Mouse (Mus musculus): Measurements from ENCODE around the gene Dlg2. TPM values are rescaled to one million over a fixed set of nuclear protein-coding genes. Genes with fewer than 3 reads are reported as not detected.

Gene Dlg2
- total and polyA plus RNA-seq, 3 experiments = 0.49 to 0.68 TPM; not detected in 1

DNA sequence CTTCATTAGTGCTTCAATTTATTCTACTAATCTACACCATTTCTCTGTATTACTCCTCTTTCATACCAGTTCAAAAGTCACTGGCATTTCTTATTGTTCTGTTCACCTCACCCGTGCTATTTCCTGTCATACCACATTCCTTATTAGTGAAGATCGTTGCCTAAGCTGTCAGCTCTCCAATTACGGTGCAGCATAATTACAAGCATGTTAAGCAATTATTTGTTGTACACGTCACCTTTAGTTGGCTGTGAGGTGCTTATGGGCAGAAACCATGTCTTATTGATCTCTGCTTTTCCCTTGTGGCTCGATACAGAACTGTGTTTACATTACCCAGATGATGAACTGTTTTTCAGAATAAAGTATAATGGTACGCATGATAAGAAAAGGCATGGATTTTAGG, 174.7 kb downstream of the Dlg2 start:
- Histone ChIP-seq H3K36me3 (replicated peaks) (no peaks in the 10 kb centered on the region), H3K27me3 (ENCODE audit: insufficient read depth, low read length) (no peaks in the 10 kb centered on the region), H3K9me3 (replicated peaks) (no peaks in the 10 kb centered on the region), H3K4me1 (ENCODE audit: insufficient read depth, low read depth, low read length) (no peaks in the 10 kb centered on the region), H3K4me3 (ENCODE audit: low read depth, low read length) (no peak overlapping the region)
- DNase-seq (ENCODE audit: low spot score) (no peak), ATAC-seq (ENCODE audit: extremely low read depth, insufficient number of reproducible peaks, low FRiP score, poor library complexity, severe bottlenecking) (no peak)
- TF ChIP-seq TAL1 (conservative IDR thresholded peaks at IDR 0.05; ENCODE audit: low read depth, low read length) = no peak
- no peak for TF ChIP-seq POLR2AphosphoS5 (IDR thresholded peaks at IDR 0.05; ENCODE audit: insufficient replicate concordance, low read depth, low read length)

DNA sequence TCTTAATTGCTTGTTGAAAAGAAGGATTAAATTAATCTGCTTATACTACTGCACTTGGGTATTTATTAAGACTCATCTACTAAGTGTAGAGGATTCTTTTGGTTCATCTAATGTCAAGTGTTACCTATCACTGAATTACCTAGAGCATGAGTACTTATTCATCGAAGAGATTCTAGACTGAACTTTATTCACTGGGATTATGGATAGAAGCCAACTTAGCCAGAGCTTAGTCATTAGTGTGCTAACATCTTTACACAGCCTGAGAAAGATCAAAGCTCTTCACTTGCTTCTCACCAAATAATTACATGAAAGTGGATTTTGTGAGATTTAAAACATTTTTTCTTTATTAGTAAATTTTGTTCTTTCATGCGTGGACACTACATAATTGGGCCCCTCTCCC, 175.1 kb downstream of the Dlg2 start:
- H3K9me3 ChIP-seq (replicated peaks) = no peaks in the 10 kb centered on the region
- no peak overlapping the region for H3K4me3 ChIP-seq (ENCODE audit: low read depth, low read length)
- H3K27me3 ChIP-seq (ENCODE audit: insufficient read depth, low read length) = no peaks in the 10 kb centered on the region
- TF ChIP-seq TAL1 (conservative IDR thresholded peaks at IDR 0.05; ENCODE audit: low read depth, low read length) = no peak
- no peak for TF ChIP-seq POLR2AphosphoS5 (IDR thresholded peaks at IDR 0.05; ENCODE audit: insufficient replicate concordance, low read depth, low read length)
- no peak for TF ChIP-seq GATA2 (IDR thresholded peaks at IDR 0.05; ENCODE audit: borderline replicate concordance, low read depth, low read length)
- DNase-seq (ENCODE audit: low spot score) (no peak), ATAC-seq (ENCODE audit: extremely low read depth, insufficient number of reproducible peaks, low FRiP score, poor library complexity, severe bottlenecking) (no peak)
- no peaks in the 10 kb centered on the region for H3K4me1 ChIP-seq (ENCODE audit: insufficient read depth, low read depth, low read length)
- no peaks in the 10 kb centered on the region for H3K36me3 ChIP-seq (replicated peaks)

DNA sequence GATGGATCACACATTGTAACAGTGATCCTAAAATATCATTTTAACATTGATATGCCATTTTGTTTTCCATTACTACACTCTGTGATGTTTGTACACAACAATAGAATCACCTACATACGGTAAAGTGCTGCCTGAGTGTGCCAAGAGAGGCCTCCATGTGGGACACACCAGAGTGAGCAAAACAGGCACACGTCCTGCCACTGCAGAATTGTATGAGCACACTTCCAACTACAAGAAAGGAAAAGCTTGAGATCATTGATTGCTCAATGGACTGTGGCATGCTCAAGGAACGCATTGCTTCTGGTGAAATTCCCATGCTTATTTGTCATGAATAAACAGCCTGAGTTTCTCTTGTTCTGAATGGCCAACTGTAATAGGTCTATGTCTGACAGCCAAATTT, 182.1 kb downstream of the Dlg2 start:
- no peaks in the 10 kb centered on the region for H3K36me3 ChIP-seq (replicated peaks)
- TF ChIP-seq POLR2AphosphoS5 (IDR thresholded peaks at IDR 0.05; ENCODE audit: insufficient replicate concordance, low read depth, low read length) = no peak
- no peak for TF ChIP-seq GATA1 (IDR thresholded peaks at IDR 0.05; ENCODE audit: borderline replicate concordance, low read length)
- TF ChIP-seq GATA2 (IDR thresholded peaks at IDR 0.05; ENCODE audit: borderline replicate concordance, low read depth, low read length) = no peak
- no peak for TF ChIP-seq TAL1 (conservative IDR thresholded peaks at IDR 0.05; ENCODE audit: low read depth, low read length)
- no peak for TF ChIP-seq CTCF (IDR thresholded peaks at IDR 0.05; ENCODE audit: low read depth, low read length)
- DNase-seq (ENCODE audit: low spot score) (no peak), ATAC-seq (ENCODE audit: extremely low read depth, insufficient number of reproducible peaks, low FRiP score, poor library complexity, severe bottlenecking) (no peak)
- no peaks in the 10 kb centered on the region for H3K27me3 ChIP-seq (ENCODE audit: insufficient read depth, low read length)
- no peak overlapping the region for H3K4me3 ChIP-seq (ENCODE audit: low read depth, low read length)
- H3K4me1 ChIP-seq (ENCODE audit: insufficient read depth, low read depth, low read length) = no peaks in the 10 kb centered on the region
- H3K9me3 ChIP-seq (replicated peaks) = no peaks in the 10 kb centered on the region

DNA sequence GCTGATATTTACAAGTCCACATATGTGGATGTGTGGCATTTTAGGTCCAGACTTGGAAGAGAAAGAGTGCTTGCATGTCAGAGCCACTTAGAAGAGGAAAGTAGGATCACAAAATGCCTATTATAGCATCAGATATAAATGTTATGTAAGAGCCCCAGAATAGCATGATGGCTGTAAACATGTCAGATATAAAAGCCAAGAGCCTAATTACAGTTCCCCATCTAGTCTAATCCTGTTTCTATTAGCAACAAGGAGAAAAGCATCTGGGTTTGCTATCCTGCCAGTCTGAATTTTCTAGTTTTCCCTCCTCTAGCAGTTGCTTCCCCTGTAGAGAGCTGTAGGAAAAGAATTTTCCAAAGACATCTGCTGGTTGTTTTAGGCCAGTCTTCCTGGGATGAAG, 217.6 kb downstream of the Dlg2 start:
- DNase-seq (ENCODE audit: low spot score) = no peak
- Histone ChIP-seq H3K4me1 (ENCODE audit: insufficient read depth, low read depth, low read length) (no peaks in the 10 kb centered on the region), H3K9me3 (replicated peaks) (no peaks in the 10 kb centered on the region), H3K4me3 (ENCODE audit: low read depth, low read length) (no peak overlapping the region), H3K36me3 (replicated peaks) (no peaks in the 10 kb centered on the region), H3K27me3 (ENCODE audit: insufficient read depth, low read length) (no peaks in the 10 kb centered on the region)
- TF ChIP-seq CTCF (IDR thresholded peaks at IDR 0.05; ENCODE audit: low read depth, low read length) = no peak
- TF ChIP-seq TAL1 (conservative IDR thresholded peaks at IDR 0.05; ENCODE audit: low read depth, low read length) = no peak
- TF ChIP-seq POLR2AphosphoS5 (IDR thresholded peaks at IDR 0.05; ENCODE audit: insufficient replicate concordance, low read depth, low read length) = no peak
- TF ChIP-seq GATA1 (IDR thresholded peaks at IDR 0.05; ENCODE audit: borderline replicate concordance, low read length) = no peak
- TF ChIP-seq GATA2 (IDR thresholded peaks at IDR 0.05; ENCODE audit: borderline replicate concordance, low read depth, low read length) = no peak
- no peak for ATAC-seq (ENCODE audit: extremely low read depth, insufficient number of reproducible peaks, low FRiP score, poor library complexity, severe bottlenecking)

DNA sequence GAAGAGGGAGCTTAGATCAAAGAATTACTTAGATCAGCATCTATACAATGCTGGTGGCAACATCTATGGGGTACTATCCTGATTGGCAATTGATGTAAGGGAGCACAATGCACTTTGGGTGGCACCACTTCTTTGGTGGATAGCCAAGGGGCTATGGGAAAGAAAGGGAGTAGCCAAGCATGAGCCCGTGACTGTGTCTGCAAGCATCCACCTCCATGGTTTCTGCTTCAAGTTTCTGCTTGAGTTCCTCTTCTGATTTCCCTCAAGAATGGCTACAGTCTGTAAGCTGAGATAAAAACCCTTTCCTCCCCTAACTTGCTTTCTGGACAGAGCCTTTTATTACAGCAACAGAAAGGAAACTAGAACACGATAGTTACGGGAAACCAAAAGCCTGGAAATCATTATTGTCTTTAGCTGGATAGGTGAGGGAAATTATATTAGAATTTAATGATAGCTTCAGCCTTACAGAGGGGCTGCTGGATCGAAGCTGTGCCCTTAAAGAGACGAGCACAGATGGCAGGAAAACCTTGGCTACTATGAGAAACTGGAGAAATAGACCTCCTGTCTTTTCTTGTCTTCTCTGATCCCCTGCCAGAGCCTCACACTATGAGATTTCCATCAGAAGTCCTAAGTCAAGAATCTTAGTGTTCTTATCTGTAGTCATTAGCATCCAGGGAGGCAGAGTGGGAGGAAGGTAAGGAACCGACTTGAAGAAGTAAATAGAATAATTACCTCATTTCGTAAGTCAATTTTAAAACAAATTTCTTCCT, 219.9 kb downstream of the Dlg2 start:
- Histone ChIP-seq H3K9me3 (replicated peaks) (no peaks in the 10 kb centered on the region), H3K4me1 (ENCODE audit: insufficient read depth, low read depth, low read length) (no peaks in the 10 kb centered on the region), H3K36me3 (replicated peaks) (no peaks in the 10 kb centered on the region), H3K27me3 (ENCODE audit: insufficient read depth, low read length) (no peaks in the 10 kb centered on the region), H3K4me3 (ENCODE audit: low read depth, low read length) (no peak overlapping the region)
- ATAC-seq (ENCODE audit: extremely low read depth, insufficient number of reproducible peaks, low FRiP score, poor library complexity, severe bottlenecking) (no peak), DNase-seq (ENCODE audit: low spot score) (no peak)
- TF ChIP-seq GATA1 (IDR thresholded peaks at IDR 0.05; ENCODE audit: borderline replicate concordance, low read length) = no peak

DNA sequence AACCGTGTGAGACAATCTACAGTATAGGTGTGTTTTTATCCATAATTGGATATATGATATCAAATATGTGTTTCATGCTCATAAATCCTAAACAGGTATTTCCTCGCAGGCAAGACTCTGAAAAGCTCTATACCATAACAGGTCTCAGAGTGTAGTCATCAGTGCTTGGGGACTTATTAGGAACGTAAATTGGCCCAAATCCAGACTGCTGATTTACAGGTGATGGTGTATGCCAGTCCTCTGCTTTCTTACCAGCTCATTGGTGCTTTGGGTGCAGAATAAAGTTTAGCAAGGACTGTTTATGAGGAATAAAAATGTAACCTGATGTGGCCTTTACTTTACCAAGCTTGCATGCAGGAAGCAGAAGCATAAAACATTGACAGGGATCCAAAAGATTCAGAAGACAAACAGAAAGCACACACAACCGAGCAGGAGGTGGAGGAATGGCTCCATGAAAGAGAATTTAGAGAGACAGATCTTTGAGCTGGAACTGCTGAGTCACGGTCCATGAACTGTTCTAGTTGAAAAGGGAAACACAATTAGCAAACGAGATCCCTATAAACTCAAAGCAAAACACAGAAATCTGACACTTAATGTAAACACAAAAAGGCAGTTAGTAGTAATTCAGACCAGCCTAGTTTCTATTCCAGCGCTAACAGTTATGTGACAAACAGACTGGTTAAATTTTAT, 226.8 kb downstream of the Dlg2 start:
- no peaks in the 10 kb centered on the region for H3K27me3 ChIP-seq (ENCODE audit: insufficient read depth, low read length)
- no peak overlapping the region for H3K4me3 ChIP-seq (ENCODE audit: low read depth, low read length)
- no peaks in the 10 kb centered on the region for H3K4me1 ChIP-seq (ENCODE audit: insufficient read depth, low read depth, low read length)
- DNase-seq (ENCODE audit: low spot score) (no peak), ATAC-seq (ENCODE audit: extremely low read depth, insufficient number of reproducible peaks, low FRiP score, poor library complexity, severe bottlenecking) (no peak)
- no peaks in the 10 kb centered on the region for H3K9me3 ChIP-seq (replicated peaks)
- no peaks in the 10 kb centered on the region for H3K36me3 ChIP-seq (replicated peaks)
- no peak for TF ChIP-seq POLR2AphosphoS5 (IDR thresholded peaks at IDR 0.05; ENCODE audit: insufficient replicate concordance, low read depth, low read length)
- no peak for TF ChIP-seq CTCF (IDR thresholded peaks at IDR 0.05; ENCODE audit: low read depth, low read length)
- no peak for TF ChIP-seq GATA2 (IDR thresholded peaks at IDR 0.05; ENCODE audit: borderline replicate concordance, low read depth, low read length)
- TF ChIP-seq GATA1 (IDR thresholded peaks at IDR 0.05; ENCODE audit: borderline replicate concordance, low read length) = no peak
- no peak for TF ChIP-seq TAL1 (conservative IDR thresholded peaks at IDR 0.05; ENCODE audit: low read depth, low read length)

Measured in G1E (cell line).